Mouse (Mus musculus) forebrain, embryonic 14.5 days (tissue): Measurements from ENCODE around the gene Shisa5. TPM values are rescaled to one million over a fixed set of nuclear protein-coding genes. Genes with fewer than 3 reads are reported as not detected.
A peak's percentile ranks its signal among the peaks of the same experiment; 100 is the strongest.

ENCODE experiments used
- ATAC-seq: fragments of 200-750 bp; cut with Nextera tagmentation; 2 replicates; pipeline ENCODE4 v1.8.0; 2017; ENCODE audit warnings: mild to moderate bottlenecking, moderate library complexity
- DNase-seq: peaks from one replicate; pipeline ENCODE4 v3.0.0-alpha.2; 2015; ENCODE audit warnings: low spot score
- H3K27ac ChIP-seq: fragments of 300-500 bp; sonication (generic); 2 replicates; pipeline ENCODE4 v1.5.1; 2014; ENCODE audit warnings: low read depth, mild to moderate bottlenecking, control low read depth, low read length, moderate library complexity
- H3K27me3 ChIP-seq: fragments of 300-500 bp; sonication (generic); replicated peaks from 2 replicates; pipeline ENCODE4 v1.6.1; 2014; ENCODE audit warnings: low read length, control low read depth, mixed read lengths; ENCODE audit not compliant: control insufficient read depth, insufficient read depth
- H3K36me3 ChIP-seq: fragments of 300-500 bp; sonication (generic); 2 replicates; pipeline ENCODE4 v1.6.1; 2014; ENCODE audit warnings: low read length, control low read depth; ENCODE audit not compliant: control insufficient read depth, insufficient read depth
- H3K4me1 ChIP-seq: fragments of 300-500 bp; sonication (generic); 2 replicates; pipeline ENCODE4 v1.6.1; 2014; ENCODE audit warnings: antibody characterized with exemption, low read length, control low read depth; ENCODE audit not compliant: control insufficient read depth, insufficient read depth
- H3K4me2 ChIP-seq: fragments of 300-500 bp; sonication (generic); 2 replicates; pipeline ENCODE4 v1.6.1; 2014; ENCODE audit warnings: mild to moderate bottlenecking, control low read depth, low read length
- H3K4me3 ChIP-seq: fragments of 300-500 bp; sonication (generic); 2 replicates; pipeline ENCODE4 v1.5.1; 2014; ENCODE audit warnings: low read depth, low read length, control low read depth
- H3K9ac ChIP-seq: fragments of 300-500 bp; sonication (generic); 2 replicates; pipeline ENCODE4 v1.6.1; 2014; ENCODE audit warnings: mild to moderate bottlenecking, low read length, control low read depth, moderate library complexity
- H3K9me3 ChIP-seq: fragments of 300-500 bp; sonication (generic); replicated peaks from 2 replicates; pipeline ENCODE4 v1.6.1; 2016; ENCODE audit warnings: low read length, control low read depth, mixed read lengths; ENCODE audit not compliant: control insufficient read depth
- WGBS: fragments of 180-500 bp; shearing (Covaris S2); extraction: QIAGEN DNeasy Blood & Tissue Kit; methylation state at CpG from one replicate; pipeline ENCODE4 v1.1.7; 2014; 5-methylcytosine and 5-hydroxymethylcytosine counted together
- polyA plus RNA-seq: library from polyadenylated mRNA; unstranded; fragments of >200 nt; fragmentation: Nextera tagmentation; extraction: Ambion mirVana; gene quantifications from 2 replicates; pipeline ENCODE4 v1.2.1, GENCODE M21; 2014

Shisa5 gene
- polyA plus RNA-seq, 1 experiment from 2014 or later: 40.8 TPM

GRCm38 (mm10) chr9:109031686-109032085 lies 6.7 kb upstream of the Shisa5 start:
- no peak overlapping the region for H3K27ac ChIP-seq
- H3K9ac ChIP-seq: no peak overlapping the region
- no peak overlapping the region for H3K4me3 ChIP-seq
- H3K9me3 ChIP-seq: no peaks in the 10 kb centered on the region
- 88% methylated on average over 8 of the region's 8 CpGs for WGBS
- H3K4me1 ChIP-seq: no peaks in the 10 kb centered on the region
- H3K36me3 ChIP-seq: 0 out of 2 replicates have a peak, but pooled peaks cover 4% of the 10 kb centered on the region
- DNase-seq (no peak), ATAC-seq (no peak)
- no peak overlapping the region for H3K4me2 ChIP-seq
- H3K27me3 ChIP-seq: no peaks in the 10 kb centered on the region

GRCm38 (mm10) chr9:109032435-109032834 lies 5.9 kb upstream of the Shisa5 start:
- no peaks in the 10 kb centered on the region for H3K9me3 ChIP-seq
- no peak for DNase-seq
- H3K27ac ChIP-seq: no peak overlapping the region
- no peak overlapping the region for H3K9ac ChIP-seq
- ATAC-seq: no peak
- 0 out of 2 replicates have a peak, but pooled peaks cover 3% of the 10 kb centered on the region for H3K36me3 ChIP-seq
- no peaks in the 10 kb centered on the region for H3K4me1 ChIP-seq
- H3K27me3 ChIP-seq: no peaks in the 10 kb centered on the region
- no peak overlapping the region for H3K4me3 ChIP-seq
- H3K4me2 ChIP-seq: no peak overlapping the region
- 89% methylated on average over 6 of the region's 6 CpGs for WGBS

GRCm38 (mm10) chr9:109038901-109039364 lies 568 bp downstream of the Shisa5 start:
- H3K27me3 ChIP-seq: no peaks in the 10 kb centered on the region
- 20% methylated on average over 8 of the region's 8 CpGs for WGBS
- DNase-seq (no peak), ATAC-seq (no peak)
- peak overlapping the region; percentile 88 for H3K4me2 ChIP-seq
- peak overlapping the region; percentile 51 for H3K4me3 ChIP-seq
- H3K4me1 ChIP-seq: peaks cover 5% of the 10 kb centered on the region
- H3K9ac ChIP-seq: peak overlapping the region; percentile 73
- no peaks in the 10 kb centered on the region for H3K36me3 ChIP-seq
- no peaks in the 10 kb centered on the region for H3K9me3 ChIP-seq
- no peak overlapping the region for H3K27ac ChIP-seq

GRCm38 (mm10) chr9:109039681-109040080 lies 1.3 kb downstream of the Shisa5 start:
- Histone ChIP-seq H3K4me3 (no peak overlapping the region), H3K9ac (no peak overlapping the region), H3K4me2 (no peak overlapping the region), H3K36me3 (no peaks in the 10 kb centered on the region), H3K4me1 (peaks cover 5% of the 10 kb centered on the region), H3K27ac (no peak overlapping the region), H3K9me3 (no peaks in the 10 kb centered on the region), H3K27me3 (no peaks in the 10 kb centered on the region)
- no peak for ATAC-seq
- 86% methylated on average over 4 of the region's 4 CpGs for WGBS
- DNase-seq: no peak

- Histone ChIP-seq H3K27me3 (no peaks in the 10 kb centered on the region), H3K9me3 (no peaks in the 10 kb centered on the region)
- 89% methylated on average over 8 of the region's 8 CpGs for WGBS
These were observed 1.9 kb downstream of the Shisa5 start for GRCm38 (mm10) chr9:109040216-109040615.

GRCm38 (mm10) chr9:109040906-109041305 lies 2.5 kb downstream of the Shisa5 start:
- Histone ChIP-seq H3K9ac (no peak overlapping the region), H3K4me2 (no peak overlapping the region), H3K27me3 (no peaks in the 10 kb centered on the region), H3K36me3 (no peaks in the 10 kb centered on the region), H3K4me3 (no peak overlapping the region), H3K4me1 (peaks cover 5% of the 10 kb centered on the region), H3K27ac (no peak overlapping the region), H3K9me3 (no peaks in the 10 kb centered on the region)
- DNase-seq (no peak), ATAC-seq (no peak)
- 77% methylated on average over 6 of the region's 6 CpGs for WGBS

More at GRCm38 (mm10) chr9:109040216-109040615, 1.9 kb downstream of the Shisa5 start:
- Histone ChIP-seq H3K36me3 (no peaks in the 10 kb centered on the region), H3K9ac (no peak overlapping the region), H3K4me2 (no peak overlapping the region), H3K27ac (no peak overlapping the region), H3K4me1 (peaks cover 5% of the 10 kb centered on the region), H3K4me3 (no peak overlapping the region)
- ATAC-seq: no peak
- no peak for DNase-seq

- DNase-seq: no peak
- no peak overlapping the region for H3K4me2 ChIP-seq
- H3K9ac ChIP-seq: no peak overlapping the region
- H3K4me3 ChIP-seq: no peak overlapping the region
- H3K27me3 ChIP-seq: no peaks in the 10 kb centered on the region
- no peaks in the 10 kb centered on the region for H3K36me3 ChIP-seq
- H3K27ac ChIP-seq: no peak overlapping the region
- H3K4me1 ChIP-seq: peaks cover 5% of the 10 kb centered on the region
- ATAC-seq: no peak
- WGBS: 79% methylated on average over 7 of the region's 7 CpGs
- H3K9me3 ChIP-seq: no peaks in the 10 kb centered on the region
These were observed 3.0 kb downstream of the Shisa5 start for GRCm38 (mm10) chr9:109041351-109041750.

GRCm38 (mm10) chr9:109046306-109046705 lies 7.9 kb downstream of the Shisa5 start:
- DNase-seq (peak; percentile 54), ATAC-seq (no peak)
- Histone ChIP-seq H3K27me3 (no peaks in the 10 kb centered on the region), H3K4me1 (no peaks in the 10 kb centered on the region), H3K4me3 (no peak overlapping the region), H3K36me3 (no peaks in the 10 kb centered on the region), H3K27ac (no peak overlapping the region), H3K9ac (no peak overlapping the region), H3K4me2 (no peak overlapping the region), H3K9me3 (no peaks in the 10 kb centered on the region)
- WGBS: 30% methylated on average over 5 of the region's 5 CpGs

- H3K9ac ChIP-seq: no peak overlapping the region
- no peaks in the 10 kb centered on the region for H3K4me1 ChIP-seq
- ATAC-seq: no peak
- H3K4me2 ChIP-seq: no peak overlapping the region
- no peaks in the 10 kb centered on the region for H3K36me3 ChIP-seq
- H3K27me3 ChIP-seq: no peaks in the 10 kb centered on the region
- WGBS: 88% methylated on average over 7 of the region's 7 CpGs
- no peak for DNase-seq
- no peak overlapping the region for H3K4me3 ChIP-seq
- no peak overlapping the region for H3K27ac ChIP-seq
- H3K9me3 ChIP-seq: no peaks in the 10 kb centered on the region
These were observed 11.0 kb downstream of the Shisa5 start for GRCm38 (mm10) chr9:109049316-109049715.
